Mouse (Mus musculus) intestine, postnatal 0 days (tissue): ENCODE results near the gene Hist1h1t. TPM values are rescaled to one million over a fixed set of nuclear protein-coding genes. Genes with fewer than 3 reads are reported as not detected.
"Not testable (repeated sequence)": the region's sequence is repeated elsewhere in the genome, so short reads cannot be mapped to it uniquely, and the experiment has no call there.

ENCODE experiments used
- ATAC-seq: fragments of 200-750 bp; cut with Nextera tagmentation; 2 replicates; pipeline ENCODE4 v1.8.0; 2017; ENCODE audit warnings: mild to moderate bottlenecking, moderate TSS enrichment, moderate library complexity
- H3K27ac ChIP-seq: fragments of 300-500 bp; sonication (generic); 2 replicates; pipeline ENCODE4 v1.5.1; 2014; ENCODE audit warnings: mild to moderate bottlenecking, low read depth, low read length, moderate library complexity
- H3K27me3 ChIP-seq: fragments of 300-500 bp; sonication (generic); replicated peaks from 2 replicates; pipeline ENCODE4 v1.6.1; 2014; ENCODE audit warnings: low read length, mixed read lengths; ENCODE audit not compliant: control insufficient read depth, insufficient read depth
- H3K36me3 ChIP-seq: fragments of 300-500 bp; sonication (generic); 2 replicates; pipeline ENCODE4 v1.6.1; 2014; ENCODE audit warnings: mild to moderate bottlenecking, moderate library complexity; ENCODE audit not compliant: control insufficient read depth, insufficient read depth
- H3K4me1 ChIP-seq: fragments of 300-500 bp; sonication (generic); replicated peaks from 2 replicates; pipeline ENCODE4 v1.6.1; 2014; ENCODE audit warnings: antibody characterized with exemption, low read length, mixed read lengths; ENCODE audit not compliant: control insufficient read depth, insufficient read depth
- H3K4me2 ChIP-seq: fragments of 300-500 bp; sonication (generic); replicated peaks from 2 replicates; pipeline ENCODE4 v1.6.1; 2014; ENCODE audit warnings: low read depth, mild to moderate bottlenecking, moderate library complexity
- H3K4me3 ChIP-seq: fragments of 300-500 bp; sonication (generic); 2 replicates; pipeline ENCODE4 v1.5.1; 2014; ENCODE audit warnings: low read depth, low read length
- H3K9ac ChIP-seq: fragments of 300-500 bp; sonication (generic); 2 replicates; pipeline ENCODE4 v1.6.1; 2014; ENCODE audit warnings: mild to moderate bottlenecking, low read depth, low read length
- H3K9me3 ChIP-seq: fragments of 300-500 bp; sonication (generic); 2 replicates; pipeline ENCODE4 v1.6.1; 2016; ENCODE audit warnings: mixed run types; ENCODE audit not compliant: control insufficient read depth
- CTCF ChIP-seq: sonication (generic); IDR thresholded peaks from 2 replicates; pipeline ENCODE4 v1.5.1; 2016; ENCODE audit warnings: low read depth, mild to moderate bottlenecking, control low read depth, antibody characterized with exemption, moderate library complexity
- WGBS: fragments of 180-500 bp; shearing (Covaris S2); extraction: QIAGEN DNeasy Blood & Tissue Kit; methylation state at CpG from one replicate; pipeline ENCODE4 v1.1.7; 2014; 5-methylcytosine and 5-hydroxymethylcytosine counted together
- polyA plus RNA-seq: library from polyadenylated mRNA; unstranded; fragments of >200 nt; fragmentation: Nextera tagmentation; extraction: Ambion mirVana; gene quantifications from 2 replicates; pipeline ENCODE4 v1.2.1, GENCODE M21; 2015

Hist1h1t gene
- polyA plus RNA-seq, 1 experiment from 2014 or later: not detected

GRCm38 (mm10) chr13:23716261-23717042 lies 20.8 kb downstream of the Hist1h1t start:
- no peak for ATAC-seq
- no peaks in the 10 kb centered on the region for H3K4me1 ChIP-seq
- no peaks in the 10 kb centered on the region for H3K36me3 ChIP-seq
- no peak overlapping the region for H3K27ac ChIP-seq
- no peaks in the 10 kb centered on the region for H3K27me3 ChIP-seq
- whole genome bisulfite sequencing: 74% methylated on average over 5 of the region's 5 CpGs
- H3K9me3 ChIP-seq: no peaks in the 10 kb centered on the region
- H3K9ac ChIP-seq: no peak overlapping the region
- H3K4me3 ChIP-seq: no peak overlapping the region
- H3K4me2 ChIP-seq: no peak overlapping the region
- TF ChIP-seq CTCF: no peak

GRCm38 (mm10) chr13:23717176-23717575 lies 21.6 kb downstream of the Hist1h1t start:
- no peak for ATAC-seq
- H3K4me3 ChIP-seq: no peak overlapping the region
- WGBS: 60% methylated on average over 11 of the region's 11 CpGs
- no peak overlapping the region for H3K9ac ChIP-seq
- H3K27me3 ChIP-seq: no peaks in the 10 kb centered on the region
- no peak overlapping the region for H3K27ac ChIP-seq
- H3K9me3 ChIP-seq: no peaks in the 10 kb centered on the region
- no peaks in the 10 kb centered on the region for H3K4me1 ChIP-seq
- TF ChIP-seq CTCF: no peak
- H3K4me2 ChIP-seq: no peak overlapping the region
- no peaks in the 10 kb centered on the region for H3K36me3 ChIP-seq

- H3K4me3 ChIP-seq, H3K4me2 ChIP-seq, H3K4me1 ChIP-seq, H3K27me3 ChIP-seq, H3K36me3 ChIP-seq, ATAC-seq, H3K27ac ChIP-seq, H3K9ac ChIP-seq, H3K9me3 ChIP-seq: not testable (repeated sequence)
- WGBS: 22% methylated on average over 2 of the region's 2 CpGs
These were observed 22.1 kb downstream of the Hist1h1t start for GRCm38 (mm10) chr13:23717593-23718245.

GRCm38 (mm10) chr13:23724239-23724638 lies 28.6 kb downstream of the Hist1h1t start:
- no peak for TF ChIP-seq CTCF
- H3K9me3 ChIP-seq: no peaks in the 10 kb centered on the region
- H3K4me2 ChIP-seq: no peak overlapping the region
- no peak overlapping the region for H3K27ac ChIP-seq
- WGBS: 76% methylated on average over 4 of the region's 4 CpGs
- H3K4me3 ChIP-seq: no peak overlapping the region
- H3K27me3 ChIP-seq: no peaks in the 10 kb centered on the region
- H3K9ac ChIP-seq: no peak overlapping the region
- H3K36me3 ChIP-seq: no peaks in the 10 kb centered on the region
- no peak for ATAC-seq
- no peaks in the 10 kb centered on the region for H3K4me1 ChIP-seq

GRCm38 (mm10) chr13:23725213-23725612 lies 29.6 kb downstream of the Hist1h1t start:
- Histone ChIP-seq H3K27me3 (no peaks in the 10 kb centered on the region), H3K4me3 (no peak overlapping the region), H3K36me3 (no peaks in the 10 kb centered on the region), H3K9ac (no peak overlapping the region), H3K27ac (no peak overlapping the region), H3K4me2 (no peak overlapping the region), H3K9me3 (no peaks in the 10 kb centered on the region), H3K4me1 (no peaks in the 10 kb centered on the region)
- no peak for ATAC-seq
- no CpG with 5 or more reads among the region's 1 CpGs for WGBS
- TF ChIP-seq CTCF: no peak

GRCm38 (mm10) chr13:23728472-23729191 lies 33.0 kb downstream of the Hist1h1t start:
- no peaks in the 10 kb centered on the region for H3K4me1 ChIP-seq
- ATAC-seq: no peak
- TF ChIP-seq CTCF: no peak
- no peak overlapping the region for H3K4me3 ChIP-seq
- no peaks in the 10 kb centered on the region for H3K36me3 ChIP-seq
- no peak overlapping the region for H3K9ac ChIP-seq
- H3K4me2 ChIP-seq: no peak overlapping the region
- no peaks in the 10 kb centered on the region for H3K9me3 ChIP-seq
- no peaks in the 10 kb centered on the region for H3K27me3 ChIP-seq
- no peak overlapping the region for H3K27ac ChIP-seq
- WGBS: 87% methylated on average over 18 of the region's 18 CpGs
